Mouse (Mus musculus) urinary bladder, adult 2 months (tissue): ENCODE data around the gene Ttll6. TPM values are rescaled to one million over a fixed set of nuclear protein-coding genes. Genes with fewer than 3 reads are reported as not detected.
A peak's percentile ranks its signal among the peaks of the same experiment; 100 is the strongest.

ENCODE experiments used
- DNase-seq: peaks from one replicate; pipeline ENCODE4 v3.0.0; 2022; ENCODE audit warnings: low spot score
- polyA plus RNA-seq: library from polyadenylated mRNA; depleted of rRNA; stranded (reverse); fragments of >200 nt; gene quantifications from 2 replicates; pipeline ENCODE4 v1.2.3, GENCODE M21; 2012

The Ttll6 gene
- polyA plus RNA-seq, 1 experiment, result 0.04 TPM

- no peak for DNase-seq
Observed at GRCm38 (mm10) chr11:96168125-96168524, 34.5 kb downstream of the Ttll6 start.

- DNase-seq, result no peak
Observed at GRCm38 (mm10) chr11:96169016-96169415, 35.4 kb downstream of the Ttll6 start.

GRCm38 (mm10) chr11:96170711-96171379 lies 37.3 kb downstream of the Ttll6 start:
- DNase-seq, result no peak

- no peak for DNase-seq
Observed at GRCm38 (mm10) chr11:96171601-96172000, 38.0 kb downstream of the Ttll6 start.

GRCm38 (mm10) chr11:96172511-96173287 lies 39.1 kb downstream of the Ttll6 start:
- DNase-seq, result no peak

- DNase-seq, result no peak
Observed at GRCm38 (mm10) chr11:96173288-96173840, 39.8 kb downstream of the Ttll6 start.

- no peak for DNase-seq
Observed at GRCm38 (mm10) chr11:96174881-96175280, 41.3 kb downstream of the Ttll6 start.

GRCm38 (mm10) chr11:96175511-96175910 lies 41.9 kb downstream of the Ttll6 start:
- no peak for DNase-seq

- no peak for DNase-seq
Observed at GRCm38 (mm10) chr11:96175951-96176530, 42.5 kb downstream of the Ttll6 start.

- no peak for DNase-seq
Observed at GRCm38 (mm10) chr11:96176841-96177240, 43.3 kb downstream of the Ttll6 start.

- DNase-seq, result no peak
Observed at GRCm38 (mm10) chr11:96177546-96178174, 44.1 kb downstream of the Ttll6 start.

GRCm38 (mm10) chr11:96178356-96178755 lies 44.8 kb downstream of the Ttll6 start:
- no peak for DNase-seq

GRCm38 (mm10) chr11:96178911-96179503 lies 45.4 kb downstream of the Ttll6 start:
- no peak for DNase-seq

- no peak for DNase-seq
Observed at GRCm38 (mm10) chr11:96181061-96181460, 47.5 kb downstream of the Ttll6 start.

GRCm38 (mm10) chr11:96184233-96184632 lies 50.6 kb downstream of the Ttll6 start:
- DNase-seq, result no peak

GRCm38 (mm10) chr11:96187321-96187720 lies 53.7 kb downstream of the Ttll6 start:
- DNase-seq, result no peak

GRCm38 (mm10) chr11:96189810-96190522 lies 56.4 kb downstream of the Ttll6 start:
- no peak for DNase-seq

GRCm38 (mm10) chr11:96191132-96191531 lies 57.5 kb downstream of the Ttll6 start:
- no peak for DNase-seq

- DNase-seq, result peak; percentile 32
Observed at GRCm38 (mm10) chr11:96193521-96194400, 60.2 kb downstream of the Ttll6 start, which contains the start of gene Hoxb13. Gene Hoxb13 (plus strand): TSS chr11:96194316.

- no peak for DNase-seq
Observed at GRCm38 (mm10) chr11:96194401-96194710, 60.8 kb downstream of the Ttll6 start.
